Mouse (Mus musculus) right cerebral cortex, adult 2 months (tissue): Measurements from ENCODE around the gene C530025M09Rik.
A peak's percentile ranks its signal among the peaks of the same experiment; 100 is the strongest.

Experiments used
- DNase-seq, 2 experiments: peaks; one replicate each; pipeline ENCODE4 v3.0.0; 2021 to 2022; ENCODE audit warnings: low spot score in 2 of 2

Gene C530025M09Rik

DNA sequence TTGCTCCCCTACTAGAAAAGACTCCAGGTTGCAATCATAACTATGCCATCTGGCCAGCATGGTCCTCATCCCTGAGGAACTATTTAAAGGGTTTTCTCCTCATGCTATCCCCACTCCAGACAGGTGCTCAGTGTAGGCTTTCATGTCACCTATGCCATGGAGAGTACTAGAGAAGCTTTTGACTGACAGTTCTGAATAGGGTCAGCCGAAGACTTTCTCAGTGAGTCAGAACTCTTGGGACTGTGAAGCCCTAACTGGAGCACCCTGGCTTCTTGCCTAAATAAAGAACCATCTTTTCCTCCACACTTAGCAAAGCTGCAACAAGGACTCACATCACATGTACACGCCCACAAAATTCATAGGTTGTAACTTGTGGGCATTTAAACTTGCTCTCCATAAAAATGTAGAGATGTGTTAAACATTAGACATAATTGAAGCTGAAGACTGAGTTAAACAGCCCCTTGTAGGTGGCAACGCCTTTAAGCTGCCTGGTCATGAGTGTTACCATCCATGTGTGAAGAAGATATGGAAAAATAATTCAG lies 26.3 kb downstream of the C530025M09Rik start:
- peak in 1 of 2 experiments; percentile 6 for DNase-seq

DNA sequence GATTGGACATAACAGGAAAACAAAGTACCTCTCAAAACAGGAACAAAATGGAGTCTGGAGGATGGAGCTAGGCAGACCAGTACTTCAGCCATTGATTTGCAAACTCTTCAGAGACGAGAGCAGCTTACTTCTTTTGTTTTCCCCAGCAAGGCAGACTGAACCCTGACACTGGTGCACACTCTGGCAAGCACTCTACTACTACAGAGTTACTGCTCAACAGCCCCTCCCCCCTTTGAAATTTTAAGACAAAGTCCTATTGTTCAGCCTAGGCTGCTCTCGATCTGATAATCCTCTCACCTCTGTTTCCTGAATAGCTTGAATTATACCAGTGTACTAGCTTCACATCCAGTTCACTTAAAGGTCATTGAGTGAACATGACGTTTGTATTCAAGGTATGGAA lies 32.4 kb downstream of the C530025M09Rik start:
- DNase-seq, result no peak
